Mouse (Mus musculus) stomach, postnatal 0 days (tissue): ENCODE measurements around the gene Noxred1. TPM values are rescaled to one million over a fixed set of nuclear protein-coding genes. Genes with fewer than 3 reads are reported as not detected.

ENCODE experiments used
- ATAC-seq: fragments of 200-750 bp; cut with Nextera tagmentation; 2 replicates; pipeline ENCODE4 v1.8.0; 2017; ENCODE audit not compliant: low FRiP score, low TSS enrichment
- DNase-seq: peaks from one replicate; pipeline ENCODE4 v3.0.0-alpha.2; 2016; ENCODE audit warnings: low spot score
- H3K27ac ChIP-seq: fragments of 300-500 bp; sonication (generic); replicated peaks from 2 replicates; pipeline ENCODE4 v1.5.1; 2014; ENCODE audit warnings: mild to moderate bottlenecking, control low read depth
- H3K27me3 ChIP-seq: fragments of 300-500 bp; sonication (generic); 2 replicates; pipeline ENCODE4 v1.6.1; 2014; ENCODE audit warnings: low read length; ENCODE audit not compliant: control insufficient read depth, insufficient read depth
- H3K36me3 ChIP-seq: fragments of 300-500 bp; sonication (generic); 2 replicates; pipeline ENCODE4 v1.6.1; 2014; ENCODE audit warnings: low read length, mixed read lengths; ENCODE audit not compliant: control insufficient read depth, insufficient read depth
- H3K4me1 ChIP-seq: fragments of 300-500 bp; sonication (generic); replicated peaks from 2 replicates; pipeline ENCODE4 v1.6.1; 2014; ENCODE audit warnings: antibody characterized with exemption; ENCODE audit not compliant: control insufficient read depth, insufficient read depth
- H3K4me2 ChIP-seq: fragments of 300-500 bp; sonication (generic); replicated peaks from 2 replicates; pipeline ENCODE4 v1.6.1; 2014; ENCODE audit warnings: low read depth, mild to moderate bottlenecking, control low read depth, moderate library complexity
- H3K4me3 ChIP-seq: fragments of 300-500 bp; sonication (generic); 2 replicates; pipeline ENCODE4 v1.5.1; 2014; ENCODE audit warnings: low read depth, low read length, control low read depth
- H3K9ac ChIP-seq: fragments of 300-500 bp; sonication (generic); 2 replicates; pipeline ENCODE4 v1.6.1; 2014; ENCODE audit warnings: mild to moderate bottlenecking, low read length, control low read depth, mixed read lengths
- H3K9me3 ChIP-seq: fragments of 300-500 bp; sonication (generic); 2 replicates; pipeline ENCODE4 v1.6.1; 2016; ENCODE audit warnings: low read length; ENCODE audit not compliant: control insufficient read depth
- CTCF ChIP-seq: IDR thresholded peaks from 2 replicates; pipeline ENCODE4 v1.5.1; 2016; ENCODE audit warnings: antibody characterized with exemption, low read depth, mild to moderate bottlenecking, moderate library complexity
- EP300 ChIP-seq: optimal IDR thresholded peaks from 2 replicates; pipeline ENCODE3; 2016; ENCODE audit warnings: antibody characterized with exemption
- WGBS: fragments of 180-500 bp; shearing (Covaris S2); extraction: QIAGEN DNeasy Blood & Tissue Kit; methylation state at CpG from one replicate; pipeline ENCODE4 v1.1.7; 2014; 5-methylcytosine and 5-hydroxymethylcytosine counted together
- polyA plus RNA-seq: library from polyadenylated mRNA; unstranded; fragments of >200 nt; fragmentation: Nextera tagmentation; extraction: Ambion mirVana; gene quantifications from 2 replicates; pipeline ENCODE4 v1.2.1, GENCODE M21; 2015

Gene Noxred1
- polyA plus RNA-seq: 0.11 TPM in 1 of 2 replicates, not detected in the other

DNA sequence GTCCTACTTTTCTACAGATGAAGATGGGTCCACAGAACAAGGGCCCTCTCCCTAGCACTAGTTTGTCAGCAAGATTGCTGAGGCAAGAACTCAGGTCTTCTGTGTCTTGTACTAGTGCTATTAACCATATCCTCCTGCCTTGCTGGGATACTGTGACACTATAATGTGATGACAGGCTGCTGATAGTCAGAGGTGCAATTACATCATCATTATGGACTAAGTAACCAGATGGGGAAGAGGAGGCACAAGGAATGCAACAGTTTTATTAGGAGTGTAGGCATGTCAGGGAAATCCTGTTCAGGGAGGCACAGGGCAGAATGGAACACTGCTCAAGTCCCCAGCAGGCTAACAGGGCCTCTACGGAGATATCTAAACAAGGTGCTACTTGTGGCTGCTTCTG lies at the start of gene Noxred1:
Noxred1 (minus strand) TSS at position 101 of the 400 bp plus-strand sequence.
- Histone ChIP-seq H3K9ac (no peak within 1 kb of the TSS), H3K4me3 (no peak within 1 kb of the TSS), H3K27ac (no peak within 1 kb of the TSS), H3K9me3 (no peaks in the 10 kb centered on the region), H3K4me2 (no peak within 1 kb of the TSS), H3K4me1 (no peaks in the 10 kb centered on the region), H3K27me3 (no peaks in the 10 kb centered on the region), H3K36me3 (peaks cover 19% of the 10 kb centered on the region)
- TF ChIP-seq CTCF: no peak
- no peak for TF ChIP-seq EP300
- WGBS: 88% methylated on average over 1 of the region's 1 CpGs
- ATAC-seq: no peak
- no peak for DNase-seq

DNA sequence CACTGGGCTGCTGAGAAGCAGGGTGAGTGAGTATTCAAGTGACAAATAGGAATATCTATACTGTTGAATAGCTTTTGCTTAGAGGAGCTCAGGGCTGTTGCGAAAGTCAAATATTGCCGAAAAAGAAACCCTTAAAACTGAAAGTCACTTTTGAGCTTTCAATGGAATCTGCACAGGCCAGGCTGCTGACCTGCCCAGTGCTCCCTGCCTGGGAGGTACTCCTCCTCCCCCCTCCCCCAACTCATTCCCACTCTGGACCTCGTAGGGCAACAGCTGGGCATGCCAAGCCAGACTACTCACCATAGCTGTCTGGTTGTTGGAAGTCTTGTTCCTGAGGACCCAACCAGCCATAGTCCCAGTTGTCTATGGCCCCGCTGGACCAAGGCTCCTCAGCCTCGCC lies 46.2 kb upstream of the Noxred1 start:
- H3K27me3 ChIP-seq: no peaks in the 10 kb centered on the region
- TF ChIP-seq CTCF (no peak), EP300 (no peak)
- no peaks in the 10 kb centered on the region for H3K4me1 ChIP-seq
- no peaks in the 10 kb centered on the region for H3K36me3 ChIP-seq
- H3K4me2 ChIP-seq: no peak overlapping the region
- no peak for DNase-seq
- H3K27ac ChIP-seq: no peak overlapping the region
- no peak overlapping the region for H3K4me3 ChIP-seq
- ATAC-seq: no peak
- no peak overlapping the region for H3K9ac ChIP-seq
- no peaks in the 10 kb centered on the region for H3K9me3 ChIP-seq
- 69% methylated on average over 5 of the region's 5 CpGs for WGBS

DNA sequence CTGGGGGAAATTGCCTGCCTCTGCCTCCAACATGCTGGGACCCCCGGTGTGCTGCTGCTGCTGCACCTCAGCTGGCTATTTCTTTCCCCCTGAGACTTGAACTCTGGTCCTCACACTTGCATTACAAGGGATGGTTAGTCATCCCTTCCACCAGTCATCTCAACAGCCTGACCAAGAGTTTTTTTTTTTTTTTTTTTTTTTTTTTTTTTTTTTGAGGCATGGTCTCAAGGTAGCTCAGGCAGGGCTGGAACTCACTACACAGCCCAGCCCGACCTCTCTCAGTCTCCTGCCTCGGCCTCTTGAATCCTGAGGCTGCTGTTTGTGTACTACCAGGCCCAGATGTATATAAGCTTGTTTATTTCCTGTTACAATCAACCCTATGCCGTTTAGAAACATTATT lies 45.7 kb upstream of the Noxred1 start:
- no peaks in the 10 kb centered on the region for H3K9me3 ChIP-seq
- no peak overlapping the region for H3K4me3 ChIP-seq
- ATAC-seq (no peak), DNase-seq (no peak)
- no peak overlapping the region for H3K9ac ChIP-seq
- H3K4me1 ChIP-seq: no peaks in the 10 kb centered on the region
- WGBS: 71% methylated on average over 4 of the region's 4 CpGs
- H3K4me2 ChIP-seq: no peak overlapping the region
- TF ChIP-seq CTCF (no peak), EP300 (no peak)
- H3K36me3 ChIP-seq: no peaks in the 10 kb centered on the region
- H3K27ac ChIP-seq: no peak overlapping the region
- no peaks in the 10 kb centered on the region for H3K27me3 ChIP-seq

DNA sequence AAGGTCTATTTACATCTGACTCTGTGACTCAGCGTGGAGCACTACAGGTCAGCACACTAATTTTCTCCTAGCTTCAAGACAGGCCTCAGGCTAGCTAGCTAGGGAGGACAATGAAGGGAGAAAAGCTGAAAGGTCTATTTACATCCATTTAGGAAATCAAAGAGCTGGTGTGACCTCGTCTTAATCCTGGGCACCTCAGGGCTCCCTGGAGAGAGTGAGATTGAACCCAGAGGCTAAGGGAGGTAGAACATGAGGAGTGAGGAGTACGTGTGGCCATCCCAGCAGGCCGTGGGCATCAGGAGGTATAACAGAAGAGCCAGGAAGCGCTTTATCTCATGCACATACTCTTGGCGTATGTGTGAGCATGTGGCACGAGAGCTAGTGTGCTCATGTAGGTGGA lies 45.2 kb upstream of the Noxred1 start:
- TF ChIP-seq CTCF: no peak
- TF ChIP-seq EP300: no peak
- no peak overlapping the region for H3K4me2 ChIP-seq
- no peak overlapping the region for H3K4me3 ChIP-seq
- ATAC-seq (no peak), DNase-seq (no peak)
- no peak overlapping the region for H3K27ac ChIP-seq
- H3K9me3 ChIP-seq: no peaks in the 10 kb centered on the region
- H3K9ac ChIP-seq: no peak overlapping the region
- H3K36me3 ChIP-seq: no peaks in the 10 kb centered on the region
- 67% methylated on average over 7 of the region's 7 CpGs for WGBS
- no peaks in the 10 kb centered on the region for H3K4me1 ChIP-seq
- H3K27me3 ChIP-seq: no peaks in the 10 kb centered on the region

DNA sequence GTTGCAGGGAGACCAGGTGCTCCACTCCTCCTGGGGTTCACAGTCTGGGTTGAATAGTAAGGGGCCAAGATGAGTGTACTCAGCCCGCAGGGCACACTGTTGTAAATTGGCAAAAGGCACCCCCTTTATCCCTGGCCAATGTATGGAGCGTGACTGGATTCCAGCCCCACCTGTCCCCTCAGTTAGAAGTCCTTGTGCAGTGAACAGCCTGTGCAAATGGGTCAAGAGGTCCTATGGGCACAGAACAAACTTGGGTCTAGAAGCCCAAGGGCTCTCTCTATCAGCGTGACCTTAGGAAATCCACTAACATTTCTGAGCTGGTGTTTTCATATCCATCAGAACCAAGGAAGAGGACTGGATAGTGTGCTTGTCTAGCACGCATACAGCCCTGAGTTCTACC lies 44.2 kb upstream of the Noxred1 start:
- no peak for ATAC-seq

DNA sequence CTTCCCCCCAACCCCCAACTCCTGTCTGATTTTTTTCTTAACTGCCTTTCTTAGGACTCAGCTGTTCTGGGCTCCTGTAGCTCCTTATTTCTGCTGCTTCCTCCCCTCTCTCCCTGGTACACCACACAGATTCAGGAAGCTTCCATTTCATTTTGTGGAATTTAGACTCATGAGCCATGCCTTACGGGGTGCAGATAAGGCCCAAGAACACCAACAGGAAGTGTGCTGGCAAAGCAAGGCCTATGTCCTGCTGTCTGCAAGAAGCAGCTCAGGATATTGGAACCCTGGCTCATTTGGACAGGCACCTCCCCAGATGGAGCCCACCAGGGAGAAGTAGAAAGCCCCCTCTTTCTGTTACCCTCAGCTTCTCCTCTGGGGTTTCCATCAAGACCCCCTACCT lies 43.2 kb upstream of the Noxred1 start:
- H3K9me3 ChIP-seq: no peaks in the 10 kb centered on the region
- H3K27me3 ChIP-seq: no peaks in the 10 kb centered on the region
- no peak for ATAC-seq
- no peaks in the 10 kb centered on the region for H3K36me3 ChIP-seq
- no peak for DNase-seq
- no peak overlapping the region for H3K9ac ChIP-seq
- no peak overlapping the region for H3K4me3 ChIP-seq
- 67% methylated on average over 1 of the region's 1 CpGs for WGBS
- TF ChIP-seq CTCF (no peak), EP300 (no peak)
- H3K4me2 ChIP-seq: no peak overlapping the region
- no peaks in the 10 kb centered on the region for H3K4me1 ChIP-seq
- H3K27ac ChIP-seq: no peak overlapping the region

More for the DNA sequence above, 44.2 kb upstream of the Noxred1 start:
- H3K4me1 ChIP-seq: no peaks in the 10 kb centered on the region
- no peaks in the 10 kb centered on the region for H3K9me3 ChIP-seq
- H3K27ac ChIP-seq: no peak overlapping the region
- no peaks in the 10 kb centered on the region for H3K27me3 ChIP-seq
- H3K4me2 ChIP-seq: no peak overlapping the region
- TF ChIP-seq CTCF: no peak
- TF ChIP-seq EP300: no peak
- no peak overlapping the region for H3K4me3 ChIP-seq
- no peaks in the 10 kb centered on the region for H3K36me3 ChIP-seq
- 87% methylated on average over 4 of the region's 4 CpGs for WGBS
- H3K9ac ChIP-seq: no peak overlapping the region
- no peak for DNase-seq
